Mouse (Mus musculus) lung, postnatal 36 days (tissue): ENCODE measurements at regions not wholly inside any gene's neighbourhood (a gene's known extent, or its start where the extent isn't known, plus 50 kb on each side); places are given as distances from the start of the nearest gene placed in this dataset.

Experiments
- DNase-seq: peaks from one replicate; pipeline ENCODE4 v3.0.0; 2022; ENCODE audit warnings: mixed read lengths

DNA sequence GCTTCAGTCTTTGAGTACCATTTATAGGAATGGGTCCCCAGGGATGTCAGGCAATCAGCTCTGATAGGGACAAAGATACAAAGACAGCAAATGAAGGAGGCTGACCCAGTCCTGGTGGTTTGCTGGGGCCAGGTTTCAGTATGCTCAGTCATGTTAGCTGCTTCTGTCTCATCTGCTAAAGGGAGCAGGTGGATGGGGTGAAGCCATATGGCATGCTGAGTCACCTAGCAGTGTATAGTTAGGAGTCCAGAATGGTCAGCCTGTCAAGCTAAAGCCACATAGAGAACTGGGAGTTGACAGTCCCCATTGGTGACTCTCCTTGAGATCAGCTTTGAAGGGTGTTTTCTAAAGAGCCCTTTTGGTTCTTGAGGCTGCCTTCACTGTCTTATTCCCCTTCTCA, 139.4 kb downstream of the Gm15262 start:
- no peak for DNase-seq

- DNase-seq = no peak
These were observed 140.8 kb downstream of the Gm15262 start for GRCm38 (mm10) chrX:161428012-161428411.

DNA sequence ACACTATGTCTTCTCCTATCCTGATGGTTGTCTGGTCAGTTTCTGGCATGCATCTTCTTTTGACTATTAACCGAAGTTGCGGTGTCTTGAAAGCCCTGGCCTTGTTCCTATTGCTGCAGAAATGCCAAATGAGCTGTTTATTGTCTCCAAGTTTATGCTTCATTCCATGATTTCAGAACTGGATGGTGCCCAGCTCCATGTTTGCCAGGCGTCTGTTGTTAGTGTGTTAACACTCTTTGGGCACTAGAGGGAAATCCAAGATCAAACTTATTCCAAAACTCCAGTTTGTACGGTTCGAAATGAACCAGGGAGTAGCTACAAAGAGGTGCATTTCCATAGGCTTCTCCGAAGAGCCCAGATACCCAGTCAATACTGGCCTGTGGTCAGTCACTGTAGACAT, 148.1 kb downstream of the Gm15262 start:
- peak; percentile 17 for DNase-seq
